Mouse (Mus musculus): Measurements from ENCODE around the gene Smim14.
A peak's percentile ranks its signal among the peaks of the same experiment; 100 is the strongest.

The Smim14 gene

DNA sequence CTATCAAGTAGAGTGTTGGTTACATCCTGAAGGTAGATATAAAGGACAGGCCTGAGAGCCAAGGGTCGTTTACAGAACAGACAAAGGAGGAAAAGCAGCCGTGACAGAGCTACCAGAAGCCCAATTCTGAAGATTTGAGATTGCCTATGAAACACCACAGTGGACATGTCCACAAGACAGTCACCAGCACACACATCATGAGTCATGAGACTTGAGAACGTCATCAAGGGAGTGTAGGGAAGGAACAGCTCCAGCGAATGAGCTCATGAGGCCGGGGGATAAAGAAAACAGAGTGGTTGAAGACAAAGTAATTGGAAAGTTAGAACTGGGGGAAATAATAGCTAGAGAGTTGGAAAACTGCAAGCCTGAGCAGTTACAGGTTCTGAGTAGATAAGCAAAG, 79.1 kb downstream of the Smim14 start:
- DNase-seq: no peak

DNA sequence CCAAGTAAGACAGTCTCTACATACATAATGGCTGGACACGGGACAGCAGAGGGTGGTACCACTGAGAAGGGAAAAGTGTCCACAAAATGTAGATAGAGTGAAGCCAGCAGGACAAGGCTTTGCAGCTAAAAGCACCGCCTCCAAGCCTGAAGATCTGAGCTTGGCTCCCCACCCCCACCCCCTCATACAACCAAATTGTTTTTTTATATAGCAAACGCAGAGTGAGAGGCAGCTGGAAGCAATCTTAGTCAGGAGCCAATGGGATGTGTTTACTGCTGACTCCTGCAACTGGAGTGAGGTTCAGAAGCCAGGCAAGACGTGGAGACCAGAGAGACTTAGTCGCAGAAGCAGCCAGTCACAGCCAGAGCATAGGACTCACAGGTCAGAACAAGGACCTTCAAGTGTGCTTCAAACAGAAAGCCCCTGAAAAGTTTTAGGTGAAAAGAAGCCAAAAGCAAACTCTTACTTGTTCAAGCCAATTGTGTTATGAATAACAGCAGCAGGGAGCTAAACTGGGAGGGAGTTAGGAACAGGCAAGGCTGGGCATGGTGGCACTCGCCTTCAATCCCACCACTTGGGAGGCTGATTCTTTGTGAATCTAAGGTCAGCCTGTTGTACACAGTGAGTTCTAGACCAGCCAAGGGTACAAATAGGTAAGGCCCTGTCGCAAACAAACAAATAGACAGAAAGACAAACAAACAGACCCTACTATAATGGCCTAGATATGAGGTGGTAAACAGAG, 79.7 kb downstream of the Smim14 start:
- DNase-seq: no peak

GRCm38 (mm10) chr5:65454771-65455170, 82.2 kb downstream of the Smim14 start:
- DNase-seq: no peak

- DNase-seq: no peak
Measured at GRCm38 (mm10) chr5:65448941-65449340, 88.0 kb downstream of the Smim14 start.

GRCm38 (mm10) chr5:65447826-65448225, 89.2 kb downstream of the Smim14 start:
- DNase-seq: no peak

DNA sequence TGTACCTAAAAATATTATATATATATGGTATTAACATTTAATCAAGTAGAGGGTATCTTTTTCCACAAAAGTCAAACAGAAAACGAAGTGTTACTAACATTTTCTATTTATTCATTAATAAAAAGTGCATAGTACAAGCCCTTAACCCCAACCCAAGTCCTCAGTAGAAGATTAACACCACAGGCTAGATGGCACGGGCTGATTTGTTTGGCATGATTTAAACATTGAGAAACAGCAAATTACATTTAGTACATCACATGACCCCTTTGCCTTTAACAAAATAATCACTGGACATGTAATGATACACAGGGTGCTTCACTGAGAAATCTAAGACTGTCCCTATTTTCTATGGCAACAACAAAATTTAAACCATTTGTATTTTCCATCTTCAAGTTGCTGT, 90.2 kb downstream of the Smim14 start:
- DNase-seq: peak; percentile 51

DNA sequence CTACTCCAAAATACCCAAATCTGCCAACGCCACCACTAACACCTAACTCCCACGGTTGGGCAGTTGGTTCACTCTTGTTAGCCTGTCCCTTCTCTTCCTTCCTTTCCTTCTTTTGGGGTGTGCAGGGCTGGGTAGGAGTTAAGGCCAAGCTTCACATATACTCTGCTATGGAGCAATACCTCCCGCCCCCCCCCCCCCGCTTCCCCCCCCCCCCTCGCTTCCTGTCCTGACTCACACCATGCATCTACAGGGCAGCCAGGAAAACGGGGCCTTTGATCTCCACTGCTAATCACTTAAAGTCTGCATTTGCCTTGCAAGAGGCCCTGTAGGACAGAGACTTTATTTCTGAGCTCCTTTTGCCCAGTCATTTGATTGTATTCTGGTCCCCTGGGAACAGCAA, 92.0 kb downstream of the Smim14 start:
- DNase-seq: no peak

DNA sequence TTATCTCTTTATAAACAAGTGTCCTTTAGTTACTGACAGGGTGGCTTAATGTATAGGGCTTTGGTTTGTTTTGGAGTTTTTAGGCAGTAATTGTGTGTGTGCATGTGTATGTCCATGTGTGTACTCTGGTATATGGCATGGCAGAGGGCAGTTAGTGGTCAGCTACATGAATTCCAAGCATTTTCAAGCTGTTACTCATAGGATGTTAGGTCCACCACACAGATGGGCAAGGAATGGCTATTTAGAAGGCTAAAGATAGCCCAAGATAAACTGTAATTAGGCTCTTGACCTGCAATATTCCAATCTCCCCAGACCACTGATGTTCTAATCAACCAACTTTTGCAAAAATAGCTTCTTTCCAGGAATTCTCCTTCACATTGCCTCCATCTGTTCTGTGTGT, 98.9 kb downstream of the Smim14 start:
- DNase-seq: no peak

GRCm38 (mm10) chr5:65435806-65436561, 101.0 kb downstream of the Smim14 start, which contains the start of gene Ugdh:
Gene Ugdh, minus strand, starts transcription at chr5:65435949.
- DNase-seq: peak; percentile 99

GRCm38 (mm10) chr5:65435363-65435805, 101.6 kb downstream of the Smim14 start:
- DNase-seq: no peak

DNA sequence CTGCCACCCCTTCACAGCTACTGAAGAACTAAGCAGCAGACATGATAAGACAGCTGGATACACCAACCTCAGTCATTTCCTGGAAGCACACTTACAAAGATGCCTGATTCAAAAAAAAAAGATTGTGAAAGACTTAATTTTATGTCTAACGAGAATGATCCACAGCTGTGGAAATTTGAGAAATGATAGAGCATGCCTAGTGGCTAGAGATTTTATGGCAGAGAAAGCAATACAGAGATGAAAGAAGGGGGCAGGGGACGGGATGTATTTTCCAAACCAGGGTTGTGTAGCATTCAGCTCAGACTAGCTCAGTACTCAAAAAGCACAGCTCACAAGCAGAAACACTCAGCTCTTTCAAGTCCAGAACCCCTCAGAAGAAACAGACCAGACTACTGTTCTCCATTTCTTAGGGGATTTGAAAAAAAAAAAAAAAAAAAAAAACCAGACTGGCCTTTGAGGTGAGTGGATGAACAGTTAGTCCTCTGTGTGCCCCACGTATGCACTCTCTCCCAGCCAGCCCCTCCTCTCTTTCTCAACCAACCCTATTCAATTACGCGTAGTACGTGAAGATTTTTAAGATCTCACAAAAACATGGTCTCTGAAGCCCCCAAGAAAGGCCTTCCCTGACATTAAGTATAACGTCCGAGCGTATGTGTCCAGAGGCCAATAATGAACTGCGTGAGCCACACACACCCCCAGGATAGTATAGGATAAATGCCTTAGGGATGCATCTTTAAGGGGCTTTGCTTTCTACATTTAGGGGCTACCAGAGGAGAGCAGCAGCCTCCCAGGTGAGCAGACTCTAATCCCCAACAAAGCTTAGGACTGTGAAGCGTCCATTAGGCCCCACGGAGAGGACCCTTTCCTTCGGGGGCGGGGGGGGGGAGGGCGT, 102.3 kb downstream of the Smim14 start:
- DNase-seq: no peak

DNA sequence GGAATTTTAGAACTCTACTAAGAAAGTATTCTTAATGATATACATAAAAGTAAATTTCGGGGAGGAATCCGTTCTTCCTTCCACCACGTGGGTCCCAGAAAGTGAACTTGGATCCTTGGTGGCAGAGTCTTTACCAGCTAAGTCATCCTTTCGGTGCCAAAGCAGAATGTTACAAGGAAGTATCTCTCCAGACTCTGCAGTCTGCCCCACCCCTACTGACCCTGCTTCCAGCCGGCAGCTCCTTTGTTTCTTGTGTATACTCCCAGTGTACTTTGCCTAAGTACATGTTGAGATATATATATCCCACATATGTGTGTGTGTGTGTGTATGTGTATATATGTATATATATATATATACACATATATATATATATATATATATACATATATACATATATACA, 107.5 kb downstream of the Smim14 start:
- no peak for DNase-seq

GRCm38 (mm10) chr5:65428321-65428720, 108.7 kb downstream of the Smim14 start:
- peak; percentile 67 for DNase-seq

DNA sequence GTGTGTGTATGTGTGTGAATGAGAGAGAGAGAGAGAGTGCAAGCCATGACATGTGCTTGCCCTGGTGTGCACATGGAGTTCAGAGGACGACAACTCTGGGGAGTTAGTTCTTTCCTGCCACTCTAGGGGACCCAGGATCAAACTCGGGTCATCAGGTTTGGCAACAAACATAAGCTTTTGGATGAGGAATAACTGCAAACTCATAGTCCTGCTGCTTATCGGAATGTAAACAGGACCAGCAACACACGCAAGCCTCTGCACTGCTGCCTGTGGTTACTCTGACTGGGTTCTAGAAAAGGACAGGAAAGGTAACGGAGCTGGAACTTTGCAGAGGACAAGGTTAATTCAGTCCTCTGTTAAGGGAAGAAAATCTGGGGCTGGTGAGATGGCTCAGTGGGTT, 111.7 kb downstream of the Smim14 start:
- no peak for DNase-seq

DNA sequence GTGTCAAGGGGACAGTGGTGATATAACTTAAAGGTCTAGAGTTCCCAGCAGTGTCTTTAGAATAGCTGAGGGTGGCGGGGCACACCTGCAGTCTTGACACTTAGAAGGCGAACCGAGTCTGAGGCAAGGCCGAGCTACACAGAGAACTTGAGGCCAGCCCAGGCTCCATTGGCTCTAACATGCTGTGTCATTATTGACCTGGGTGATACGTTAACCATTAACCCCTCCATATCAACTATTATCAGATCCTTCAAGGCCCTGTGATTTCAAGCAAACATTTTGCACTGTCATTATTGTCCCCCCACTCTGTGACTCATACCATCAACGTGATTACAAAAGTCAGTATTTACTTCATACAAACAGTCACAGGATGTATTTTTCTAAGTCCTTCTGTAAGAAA, 112.8 kb downstream of the Smim14 start:
- peak; percentile 81 for DNase-seq

GRCm38 (mm10) chr5:65422803-65423202, 114.2 kb downstream of the Smim14 start:
- peak; percentile 68 for DNase-seq

DNA sequence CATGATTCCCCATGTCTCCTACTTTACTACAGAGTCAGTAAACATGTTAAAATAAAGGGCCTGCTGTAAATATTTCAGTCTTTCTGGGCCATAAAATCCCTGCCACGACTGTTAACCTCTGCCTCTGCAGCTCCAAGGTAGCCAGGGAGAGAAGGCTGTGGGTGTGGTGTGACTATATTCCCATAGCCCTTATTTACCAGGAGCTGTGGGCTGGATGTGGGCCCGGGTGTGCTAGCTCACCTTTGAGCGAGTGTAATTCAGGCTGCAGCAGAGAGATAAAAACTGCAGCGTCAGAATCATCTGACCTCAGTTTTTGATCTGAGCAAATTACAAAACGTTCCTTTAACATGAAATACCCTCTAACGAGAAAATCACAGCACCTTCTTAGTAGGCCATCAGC, 116.2 kb downstream of the Smim14 start:
- no peak for DNase-seq

DNA sequence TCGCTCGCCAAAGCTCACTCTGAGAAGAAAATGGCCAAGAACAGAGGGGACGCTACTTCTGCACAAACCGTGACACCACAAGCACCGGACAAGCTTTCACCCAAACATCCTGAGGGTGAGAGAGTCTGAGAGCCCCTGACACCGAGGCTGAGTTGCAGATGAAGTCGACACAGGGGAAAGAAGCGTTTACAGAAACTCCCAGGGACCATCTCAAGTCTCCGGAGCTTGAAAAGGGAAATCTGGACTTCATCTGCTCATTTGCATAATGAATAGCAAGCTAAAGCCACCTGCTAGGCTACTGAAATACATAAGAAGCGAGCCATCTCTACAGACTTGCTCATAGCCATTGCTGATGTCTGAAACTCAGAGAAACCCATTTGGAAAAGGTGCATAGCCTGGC, 117.8 kb downstream of the Smim14 start:
- DNase-seq: no peak

DNA sequence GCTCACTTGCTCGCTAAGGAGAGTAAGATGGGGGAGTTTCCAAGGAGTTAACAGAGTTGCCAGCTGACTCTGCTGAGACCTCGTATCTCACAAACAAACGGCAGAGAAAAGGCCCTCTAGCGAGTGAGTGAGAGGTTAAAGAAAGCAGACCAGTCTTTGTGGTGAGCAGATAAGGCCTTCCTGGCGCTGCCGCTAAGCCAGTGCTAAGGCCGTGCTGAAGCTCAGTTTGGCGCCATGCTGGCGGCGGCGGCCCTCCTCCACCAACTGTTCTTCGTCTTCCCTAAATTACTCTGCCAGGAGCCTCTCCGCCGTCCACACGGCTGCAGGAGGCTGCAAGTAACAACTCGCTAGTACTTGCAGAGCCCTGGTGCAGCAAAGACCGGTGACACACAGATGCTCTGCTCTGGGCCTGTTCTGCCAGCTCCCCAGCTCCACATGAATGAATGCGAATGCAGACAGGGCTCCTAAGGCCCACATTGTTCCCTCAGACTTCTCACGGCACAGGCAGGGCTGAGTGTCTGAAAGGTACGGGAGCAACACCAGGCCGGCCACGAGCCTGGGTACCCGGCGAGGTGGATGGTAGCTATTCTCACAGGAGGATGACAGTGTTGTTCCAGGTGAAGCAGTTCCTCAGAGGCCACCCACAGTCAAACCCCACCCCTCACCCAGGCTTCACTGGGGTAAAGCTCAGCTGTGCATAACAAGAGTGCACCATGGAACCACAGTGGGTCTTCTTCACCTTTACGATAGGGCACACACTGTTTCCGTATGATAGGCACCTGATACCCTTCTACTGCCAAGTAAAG, 121.1 kb downstream of the Smim14 start:
- no peak for DNase-seq

DNA sequence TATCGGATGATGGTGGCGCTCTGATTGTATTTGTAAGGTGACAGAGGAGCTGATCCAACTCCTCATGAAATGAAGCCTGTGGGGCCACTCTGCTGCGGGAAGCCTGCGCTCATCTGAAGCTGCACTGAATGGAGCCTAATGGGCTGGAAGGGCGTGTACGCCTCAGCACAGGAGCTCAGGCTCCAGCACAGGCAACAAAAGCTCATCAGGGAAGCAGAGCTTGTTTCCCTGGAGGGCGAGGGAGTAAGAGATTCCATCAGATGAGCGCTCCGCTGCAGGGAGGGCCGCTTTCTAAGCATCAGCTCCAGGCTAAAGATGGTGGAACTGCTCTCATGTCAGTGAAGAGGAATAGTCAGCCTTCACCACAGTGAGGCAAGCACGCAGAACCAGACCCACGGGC, 129.0 kb downstream of the Smim14 start:
- no peak for DNase-seq

GRCm38 (mm10) chr5:65401251-65401994, 135.6 kb downstream of the Smim14 start:
- DNase-seq: peak; percentile 94
